Mouse (Mus musculus) brown adipose tissue, adult 24 weeks (tissue): ENCODE results near the gene Klhdc7b. TPM values are rescaled to one million over a fixed set of nuclear protein-coding genes. Genes with fewer than 3 reads are reported as not detected.

Experiments used
- H3K27ac ChIP-seq: fragments of 200-500 bp; replicated peaks from 2 replicates; pipeline ENCODE4 v1.5.1; 2012; ENCODE audit warnings: low read depth, mild to moderate bottlenecking, low read length
- H3K4me1 ChIP-seq: fragments of 200-500 bp; 2 replicates; pipeline ENCODE4 v1.6.1; 2012; ENCODE audit warnings: low read length, mixed read lengths; ENCODE audit not compliant: control insufficient read depth, insufficient read depth, insufficient read length
- H3K4me3 ChIP-seq: fragments of 200-500 bp; 2 replicates; pipeline ENCODE4 v1.5.1; 2012; ENCODE audit warnings: low read depth, mild to moderate bottlenecking, low read length, moderate library complexity; ENCODE audit not compliant: insufficient read depth
- polyA plus RNA-seq: library from polyadenylated mRNA; stranded (reverse); fragments of >200 nt; gene quantifications from 2 replicates; pipeline ENCODE4 v1.2.4, GENCODE M21; 2012; ENCODE audit not compliant: missing spikeins, insufficient read depth, insufficient read length

Klhdc7b gene
- polyA plus RNA-seq, 1 experiment, result not detected

DNA sequence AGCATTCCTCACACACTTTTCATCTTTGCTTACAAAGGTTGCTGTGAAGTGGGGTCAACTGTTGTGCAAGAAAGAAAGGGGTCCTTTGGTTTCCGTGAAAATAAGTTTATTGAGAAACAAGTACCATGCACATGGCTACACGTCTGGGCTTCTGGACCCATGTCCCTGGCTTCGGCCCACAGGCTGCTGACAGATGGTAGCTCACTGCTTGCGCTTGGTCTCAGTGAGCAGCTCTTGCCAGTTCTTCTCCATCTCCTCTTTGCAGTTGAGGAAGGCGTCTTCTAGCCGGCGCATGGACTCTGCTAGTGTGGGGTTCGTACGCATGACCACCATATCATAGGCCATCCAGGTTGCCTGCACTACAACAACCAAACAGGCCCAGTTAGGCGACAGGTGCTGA is 5.4 kb downstream of the Klhdc7b start:
- Histone ChIP-seq H3K27ac (no peak overlapping the region), H3K4me1 (no peaks in the 10 kb centered on the region), H3K4me3 (no peak overlapping the region)

DNA sequence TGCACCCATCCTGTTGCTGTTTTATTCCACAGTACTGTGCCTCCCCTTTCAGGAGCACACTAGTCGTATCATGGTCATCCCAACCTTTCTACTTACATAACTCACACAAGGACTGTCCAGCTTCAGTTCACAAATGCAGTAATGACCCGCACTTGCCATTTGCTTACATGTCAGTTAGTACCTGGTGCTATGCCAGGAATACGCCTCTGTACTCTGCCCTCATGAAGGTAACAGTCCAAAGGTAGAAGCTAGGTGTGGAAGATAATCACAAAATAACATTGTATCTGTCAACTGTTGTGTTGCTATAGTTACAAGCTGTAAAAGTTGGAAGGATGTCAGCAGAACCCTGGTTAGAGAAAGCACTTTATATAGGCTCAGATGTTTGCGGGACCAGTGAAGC is 12.2 kb downstream of the Klhdc7b start:
- H3K4me1 ChIP-seq, result no peaks in the 10 kb centered on the region
- no peak overlapping the region for H3K27ac ChIP-seq
- no peak overlapping the region for H3K4me3 ChIP-seq

GRCm38 (mm10) chr15:89398146-89398545 is 13.4 kb downstream of the Klhdc7b start:
- no peak overlapping the region for H3K4me3 ChIP-seq
- H3K4me1 ChIP-seq, result no peaks in the 10 kb centered on the region
- no peak overlapping the region for H3K27ac ChIP-seq

GRCm38 (mm10) chr15:89399716-89400115 is 15.0 kb downstream of the Klhdc7b start:
- no peaks in the 10 kb centered on the region for H3K4me1 ChIP-seq
- H3K27ac ChIP-seq, result no peak overlapping the region
- H3K4me3 ChIP-seq, result no peak overlapping the region

DNA sequence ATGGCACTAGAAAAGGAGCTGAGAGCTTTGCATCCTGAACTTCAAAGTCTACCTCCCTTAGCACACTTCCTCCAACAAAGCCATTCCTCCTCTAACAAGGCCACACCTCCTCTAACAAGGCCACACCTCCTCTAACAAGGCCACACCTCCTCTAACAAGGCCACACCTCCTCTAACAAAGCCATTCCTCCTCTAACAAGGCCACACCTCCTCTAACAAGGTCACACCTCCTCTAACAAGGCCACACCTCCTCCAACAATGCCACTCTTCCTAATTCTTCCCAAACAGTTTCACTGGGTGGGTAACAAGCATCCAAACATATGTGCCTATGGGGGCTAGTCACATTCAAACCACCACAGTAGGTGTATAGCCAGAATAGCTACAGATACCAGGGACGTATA is 17.8 kb downstream of the Klhdc7b start:
- no peaks in the 10 kb centered on the region for H3K4me1 ChIP-seq
- H3K27ac ChIP-seq, result no peak overlapping the region
- no peak overlapping the region for H3K4me3 ChIP-seq

- Histone ChIP-seq H3K4me3 (no peak overlapping the region), H3K4me1 (no peaks in the 10 kb centered on the region), H3K27ac (no peak overlapping the region)
Observed at GRCm38 (mm10) chr15:89404831-89405623, 20.3 kb downstream of the Klhdc7b start.

- H3K27ac ChIP-seq, result no peak overlapping the region
- no peak overlapping the region for H3K4me3 ChIP-seq
- H3K4me1 ChIP-seq, result no peaks in the 10 kb centered on the region
Observed at GRCm38 (mm10) chr15:89406691-89407090, 22.0 kb downstream of the Klhdc7b start.

- Histone ChIP-seq H3K4me3 (no peak within 1 kb of the TSS), H3K4me1 (no peaks in the 10 kb centered on the region), H3K27ac (no peak within 1 kb of the TSS)
Observed at GRCm38 (mm10) chr15:89410118-89410517, 25.4 kb downstream of the Klhdc7b start, which contains the start of gene Syce3. Syce3 (minus strand) TSS chr15:89410503.

GRCm38 (mm10) chr15:89415282-89415681 is 30.6 kb downstream of the Klhdc7b start:
- Histone ChIP-seq H3K27ac (0 out of 2 replicates have a peak overlapping the region, but pooled peaks have one; percentile 1), H3K4me1 (0 out of 2 replicates have a peak, but pooled peaks cover 2% of the 10 kb centered on the region), H3K4me3 (no peak overlapping the region)

DNA sequence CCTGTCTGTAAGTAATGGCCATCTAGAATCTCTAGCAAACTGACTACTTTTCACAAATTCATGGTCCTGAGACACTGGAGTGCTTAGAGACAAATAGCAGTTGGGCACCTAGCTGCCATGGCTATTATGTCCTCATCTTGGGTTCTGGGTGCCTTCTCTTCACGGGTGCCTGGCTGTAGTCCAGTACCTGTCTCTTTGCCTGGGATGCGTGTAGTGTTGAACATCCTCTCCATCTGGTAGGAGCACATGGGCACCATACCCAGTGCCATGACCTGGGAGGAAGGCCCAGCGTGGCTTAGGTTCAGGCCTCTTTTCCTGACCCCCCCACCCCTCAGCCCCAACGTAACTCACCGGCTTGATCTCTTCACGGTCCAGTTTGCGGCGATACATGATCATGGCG is 37.2 kb downstream of the Klhdc7b start:
- Histone ChIP-seq H3K4me1 (peaks cover 5% of the 10 kb centered on the region; the same call in 1 of the 2 replicates), H3K4me3 (peak overlapping the region; percentile 19), H3K27ac (peak overlapping the region; percentile 54)

DNA sequence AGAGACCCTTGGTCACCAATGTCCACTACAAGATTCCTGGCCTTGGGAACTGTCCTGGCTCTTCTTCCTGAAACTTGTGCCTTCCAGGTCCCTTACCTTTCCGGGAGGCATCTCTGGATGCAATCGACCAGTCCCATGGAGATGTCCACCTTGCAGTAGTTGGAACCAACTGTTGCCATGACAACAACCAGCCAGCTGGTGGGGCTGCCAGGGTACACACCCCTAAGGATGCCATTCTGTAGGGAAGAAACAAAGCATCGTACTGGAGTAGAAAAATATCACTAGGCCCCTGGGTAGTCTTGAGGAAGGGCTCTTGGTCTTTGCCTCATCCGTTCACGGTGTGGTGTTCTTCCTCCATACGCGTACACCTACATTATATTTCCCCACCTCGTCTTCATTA is 39.9 kb downstream of the Klhdc7b start:
- peaks cover 5% of the 10 kb centered on the region for H3K4me1 ChIP-seq
- H3K4me3 ChIP-seq, result peak overlapping the region; percentile 75
- peak overlapping the region; percentile 97 for H3K27ac ChIP-seq

DNA sequence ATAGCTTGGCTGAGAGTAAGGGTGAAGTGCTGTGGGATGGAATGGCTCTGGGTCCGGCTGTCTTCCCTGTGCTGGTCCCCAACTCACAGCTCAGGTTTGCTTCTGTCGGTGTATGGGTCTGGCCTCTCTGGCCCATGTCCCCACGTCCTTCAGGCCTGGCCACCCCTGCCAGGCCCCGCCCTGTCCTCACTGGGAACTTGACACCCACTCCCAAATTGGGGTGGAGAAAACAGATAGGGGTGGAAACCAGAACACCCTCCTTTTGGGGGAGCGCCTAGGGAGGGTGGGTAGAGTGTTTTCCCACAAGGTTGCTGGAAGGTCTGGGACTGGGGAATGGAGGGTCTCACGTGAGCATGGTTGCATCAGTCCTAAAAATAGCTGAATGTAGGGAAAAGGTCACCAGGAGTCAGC is 41.0 kb downstream of the Klhdc7b start, which contains the start of gene Cpt1b:
Gene Cpt1b (minus strand): TSS at position 153 of the 411 bp plus-strand sequence.
- Histone ChIP-seq H3K4me1 (no peaks in the 10 kb centered on the region; the same call in 1 of the 2 replicates), H3K4me3 (peak within 1 kb of the TSS; percentile 75), H3K27ac (peak within 1 kb of the TSS; percentile 98)

- Histone ChIP-seq H3K4me3 (peak overlapping the region; percentile 23; the same call in 1 of the 2 replicates), H3K27ac (peak overlapping the region; percentile 98), H3K4me1 (no peaks in the 10 kb centered on the region; the same call in 1 of the 2 replicates)
Observed at GRCm38 (mm10) chr15:89426716-89427115, 42.0 kb downstream of the Klhdc7b start.

DNA sequence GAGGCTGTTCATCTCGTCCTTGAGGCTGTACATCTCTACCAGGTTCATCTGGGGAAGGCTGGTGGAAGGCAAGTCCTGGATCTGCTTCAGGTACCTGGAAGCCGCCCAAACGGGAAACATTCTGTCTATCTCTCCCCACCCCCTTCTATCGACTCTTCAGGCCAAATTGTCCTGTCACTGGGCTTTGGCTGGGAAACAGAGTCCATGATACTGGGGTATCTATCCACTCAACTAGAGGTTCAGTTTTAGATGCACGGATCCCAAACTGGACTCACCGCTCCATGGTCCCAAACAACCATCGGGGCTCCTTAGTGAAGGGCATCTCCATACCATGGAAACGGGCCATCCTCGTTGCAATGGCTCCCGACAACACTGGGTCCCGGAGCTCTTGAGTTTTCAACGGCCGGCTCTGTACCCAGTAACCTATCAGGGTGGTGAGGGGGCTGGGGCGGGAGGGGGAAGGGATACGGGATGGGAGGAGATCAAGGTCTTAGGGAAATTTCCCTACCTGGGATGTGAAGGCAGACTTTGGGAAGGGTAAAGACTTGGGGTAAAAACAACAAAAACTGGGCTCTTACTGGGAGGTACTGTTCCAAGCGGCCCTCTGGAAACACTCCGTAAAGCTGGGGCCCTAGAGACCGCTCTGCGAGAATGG is 43.5 kb downstream of the Klhdc7b start:
- peak overlapping the region; percentile 91 for H3K4me3 ChIP-seq
- peaks cover 5% of the 10 kb centered on the region; the same call in 1 of the 2 replicates for H3K4me1 ChIP-seq
- H3K27ac ChIP-seq, result peak overlapping the region; percentile 98

DNA sequence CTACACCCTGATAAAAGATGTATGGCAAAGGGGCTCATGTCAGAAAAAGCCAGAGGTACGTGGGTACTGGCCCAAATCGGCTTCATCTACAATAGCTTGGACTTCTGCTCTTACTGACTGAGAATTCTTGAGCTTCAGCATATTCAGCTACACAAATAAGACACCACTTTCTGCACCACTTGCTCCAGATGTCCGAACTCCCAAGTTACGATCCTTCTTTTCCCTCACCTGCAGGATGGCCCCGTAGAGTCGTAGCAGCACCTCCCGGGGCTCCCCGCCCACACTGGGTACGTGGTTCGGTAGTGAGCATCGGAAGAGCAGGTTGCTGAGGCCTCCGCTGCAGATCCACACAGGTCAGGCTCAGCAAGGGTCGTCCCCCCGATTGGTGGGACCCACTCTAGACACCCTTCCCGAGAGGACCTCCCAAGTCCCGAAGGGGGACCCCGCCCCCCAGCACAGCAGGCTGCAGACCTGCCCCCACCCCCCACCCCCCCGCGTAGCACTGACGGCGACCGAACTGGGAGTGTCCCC is 44.2 kb downstream of the Klhdc7b start:
- Histone ChIP-seq H3K27ac (peak overlapping the region; percentile 98), H3K4me3 (peak overlapping the region; percentile 91)

More for the DNA sequence above, 44.2 kb downstream of the Klhdc7b start:
- peaks cover 5% of the 10 kb centered on the region; the same call in 1 of the 2 replicates for H3K4me1 ChIP-seq
